Mouse (Mus musculus): ENCODE results near the gene Zswim1. TPM values are rescaled to one million over a fixed set of nuclear protein-coding genes. Genes with fewer than 3 reads are reported as not detected.

The Zswim1 gene
- polyA plus RNA-seq, 1 experiment = 7.7 TPM

- Histone ChIP-seq H3K36me3 (ENCODE audit: control insufficient read depth, insufficient read depth, low read length) (peaks cover 14% of the 10 kb centered on the region), H3K27ac (ENCODE audit: insufficient read depth, low read length) (peak overlapping the region; percentile 15), H3K4me3 (ENCODE audit: extremely low read depth, insufficient read depth, insufficient read length) (no peak overlapping the region), H3K27me3 (ENCODE audit: control insufficient read depth, insufficient read depth, low read length) (no peaks in the 10 kb centered on the region), H3K4me1 (ENCODE audit: control insufficient read depth, insufficient read depth, insufficient read length) (peaks cover 5% of the 10 kb centered on the region; the same call in 1 of the 2 replicates)
- WGBS = 60% methylated on average over 16 of the region's 16 CpGs
- no peak for DNase-seq (ENCODE audit: low read depth in 1 of 2, low spot score in 2 of 2)
- no peak for TF ChIP-seq CTCF (IDR thresholded peaks at IDR 0.05; ENCODE audit: extremely low read depth, insufficient read depth, insufficient read length, insufficient replicate concordance)
- TF ChIP-seq POLR2A (IDR thresholded peaks at IDR 0.05; ENCODE audit: low read depth, low read length) = no peak
Measured at GRCm38 (mm10) chr2:164832032-164832747, 9.7 kb downstream of the Zswim1 start.

DNA sequence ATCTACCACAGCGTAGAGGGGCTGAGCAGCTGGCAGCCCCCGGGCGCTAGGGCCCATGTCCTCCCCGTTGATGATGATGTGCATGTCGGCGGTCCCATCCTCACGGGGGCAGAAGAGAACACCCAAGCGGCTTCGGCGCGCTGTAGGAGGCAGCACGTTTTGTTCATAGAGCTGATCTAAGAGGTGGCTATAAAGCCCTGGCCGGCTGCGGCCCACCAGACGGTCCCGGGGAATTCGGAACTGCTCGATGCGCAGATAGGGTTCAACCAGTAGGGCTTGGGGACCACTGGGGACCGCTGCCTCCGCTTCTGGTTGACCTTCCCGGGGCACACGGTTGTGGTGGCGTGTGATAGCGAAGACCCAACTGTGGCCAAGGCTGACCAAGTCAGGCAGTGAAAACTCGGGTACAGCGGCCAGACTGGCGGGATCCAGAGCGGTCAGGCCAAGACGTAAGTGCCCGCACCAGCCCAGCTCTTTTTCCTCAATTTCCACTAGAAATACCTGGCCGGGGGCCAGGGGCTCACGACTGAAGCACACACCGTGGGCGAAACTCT, 10.3 kb downstream of the Zswim1 start, which contains the start of gene Ctsa:
Gene Ctsa, plus strand, starts transcription at position 126 of the 554 bp plus-strand sequence.
- peak within 1 kb of the TSS; percentile 83 for H3K4me3 ChIP-seq (ENCODE audit: extremely low read depth, insufficient read depth, insufficient read length)
- no peak for TF ChIP-seq POLR2A (IDR thresholded peaks at IDR 0.05; ENCODE audit: low read depth, low read length)
- peak; percentile 70; the same call in 1 of the 2 replicates for TF ChIP-seq CTCF (IDR thresholded peaks at IDR 0.05; ENCODE audit: extremely low read depth, insufficient read depth, insufficient read length, insufficient replicate concordance)
- H3K36me3 ChIP-seq (ENCODE audit: control insufficient read depth, insufficient read depth, low read length) = peaks cover 16% of the 10 kb centered on the region
- under 1% methylated on average over 35 of the region's 35 CpGs for WGBS
- no peaks in the 10 kb centered on the region for H3K27me3 ChIP-seq (ENCODE audit: control insufficient read depth, insufficient read depth, low read length)
- H3K4me1 ChIP-seq (ENCODE audit: control insufficient read depth, insufficient read depth, insufficient read length) = peaks cover 5% of the 10 kb centered on the region; the same call in 1 of the 2 replicates
- peak; percentile 65 to 85 for DNase-seq (ENCODE audit: low read depth in 1 of 2, low spot score in 2 of 2)
- peak within 1 kb of the TSS; percentile 85 for H3K27ac ChIP-seq (ENCODE audit: insufficient read depth, low read length)

DNA sequence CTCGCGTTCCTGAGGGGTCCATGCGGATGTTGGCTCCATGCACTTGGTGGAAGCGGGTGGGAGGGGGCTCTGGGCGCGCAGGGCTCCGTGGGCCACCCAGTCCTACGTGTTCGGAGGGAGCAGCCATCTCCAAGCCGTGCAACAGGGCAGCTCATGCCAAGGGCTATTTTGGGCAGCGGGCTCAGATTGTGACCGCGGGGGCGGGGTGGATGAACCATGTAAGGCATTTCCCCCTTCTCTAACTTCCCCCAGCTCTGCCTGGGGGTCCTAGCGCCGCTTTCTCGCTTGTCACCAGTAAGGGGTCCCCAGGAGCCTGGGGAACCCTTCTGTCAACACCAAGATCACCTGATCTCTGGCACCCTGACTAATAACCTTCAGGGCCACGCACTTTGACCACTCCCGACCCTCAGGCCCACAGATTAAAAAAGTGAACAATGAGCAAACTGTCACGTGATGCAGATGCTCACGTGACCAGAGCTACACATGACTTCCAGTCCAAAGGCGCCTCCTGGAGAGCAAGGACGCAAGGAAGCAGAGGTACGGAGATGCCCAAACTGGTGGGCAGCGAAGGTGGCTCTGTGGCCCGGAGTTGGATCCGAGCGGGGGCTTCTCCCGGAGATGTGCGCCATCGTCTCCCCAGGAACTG, 11.0 kb downstream of the Zswim1 start, which contains the start of gene Neurl2:
Gene Neurl2, minus strand, starts transcription at position 143 of the 646 bp plus-strand sequence.
- Histone ChIP-seq H3K27me3 (ENCODE audit: control insufficient read depth, insufficient read depth, low read length) (no peaks in the 10 kb centered on the region), H3K27ac (ENCODE audit: insufficient read depth, low read length) (peak within 1 kb of the TSS; percentile 85), H3K4me1 (ENCODE audit: control insufficient read depth, insufficient read depth, insufficient read length) (peaks cover 5% of the 10 kb centered on the region; the same call in 1 of the 2 replicates), H3K36me3 (ENCODE audit: control insufficient read depth, insufficient read depth, low read length) (peaks cover 21% of the 10 kb centered on the region), H3K4me3 (ENCODE audit: extremely low read depth, insufficient read depth, insufficient read length) (peak within 1 kb of the TSS; percentile 83)
- WGBS = under 1% methylated on average over 31 of the region's 31 CpGs
- peak; percentile 44; the same call in 1 of the 2 replicates for TF ChIP-seq POLR2A (IDR thresholded peaks at IDR 0.05; ENCODE audit: low read depth, low read length)
- TF ChIP-seq CTCF (IDR thresholded peaks at IDR 0.05; ENCODE audit: extremely low read depth, insufficient read depth, insufficient read length, insufficient replicate concordance) = no peak
- DNase-seq (ENCODE audit: low read depth in 1 of 2, low spot score in 2 of 2) = peak; percentile 79 to 88

GRCm38 (mm10) chr2:164834531-164834930, 12.0 kb downstream of the Zswim1 start:
- Histone ChIP-seq H3K4me3 (ENCODE audit: extremely low read depth, insufficient read depth, insufficient read length) (peak overlapping the region; percentile 83), H3K36me3 (ENCODE audit: control insufficient read depth, insufficient read depth, low read length) (peaks cover 31% of the 10 kb centered on the region), H3K27ac (ENCODE audit: insufficient read depth, low read length) (peak overlapping the region; percentile 85), H3K4me1 (ENCODE audit: control insufficient read depth, insufficient read depth, insufficient read length) (peaks cover 5% of the 10 kb centered on the region; the same call in 1 of the 2 replicates), H3K27me3 (ENCODE audit: control insufficient read depth, insufficient read depth, low read length) (no peaks in the 10 kb centered on the region)
- WGBS = 38% methylated on average over 8 of the region's 8 CpGs
- TF ChIP-seq POLR2A (IDR thresholded peaks at IDR 0.05; ENCODE audit: low read depth, low read length) = no peak
- no peak for TF ChIP-seq CTCF (IDR thresholded peaks at IDR 0.05; ENCODE audit: extremely low read depth, insufficient read depth, insufficient read length, insufficient replicate concordance)
- DNase-seq (ENCODE audit: low read depth in 1 of 2, low spot score in 2 of 2) = no peak

- peaks cover 5% of the 10 kb centered on the region; the same call in 1 of the 2 replicates for H3K4me1 ChIP-seq (ENCODE audit: control insufficient read depth, insufficient read depth, insufficient read length)
- H3K36me3 ChIP-seq (ENCODE audit: control insufficient read depth, insufficient read depth, low read length) = peaks cover 35% of the 10 kb centered on the region
- 95% methylated on average over 4 of the region's 4 CpGs for WGBS
- no peak for DNase-seq (ENCODE audit: low read depth in 1 of 2, low spot score in 2 of 2)
- H3K4me3 ChIP-seq (ENCODE audit: extremely low read depth, insufficient read depth, insufficient read length) = no peak overlapping the region
- H3K27ac ChIP-seq (ENCODE audit: insufficient read depth, low read length) = no peak overlapping the region
- TF ChIP-seq CTCF (IDR thresholded peaks at IDR 0.05; ENCODE audit: extremely low read depth, insufficient read depth, insufficient read length, insufficient replicate concordance) (no peak), POLR2A (IDR thresholded peaks at IDR 0.05; ENCODE audit: low read depth, low read length) (no peak)
- no peaks in the 10 kb centered on the region for H3K27me3 ChIP-seq (ENCODE audit: control insufficient read depth, insufficient read depth, low read length)
Measured at GRCm38 (mm10) chr2:164835164-164835563, 12.7 kb downstream of the Zswim1 start.

DNA sequence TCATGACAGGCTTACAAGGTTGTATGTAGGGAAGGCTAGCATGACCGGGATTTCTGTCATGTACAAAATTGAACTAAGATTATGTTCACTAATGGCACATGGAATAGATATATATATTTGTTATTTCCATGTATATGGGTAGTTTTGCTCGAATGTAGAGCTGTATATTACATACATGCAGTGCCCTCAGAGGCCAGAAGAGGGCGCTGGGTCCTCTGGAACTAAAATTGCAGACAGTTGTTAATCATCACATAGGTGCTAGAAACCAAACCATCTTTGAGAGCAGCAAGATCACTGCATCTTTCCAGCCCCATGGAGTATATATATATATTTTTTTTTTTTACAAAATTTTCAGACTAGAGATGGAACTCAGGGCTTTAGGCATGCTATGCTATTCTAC, 23.3 kb downstream of the Zswim1 start:
- TF ChIP-seq CTCF (IDR thresholded peaks at IDR 0.05; ENCODE audit: extremely low read depth, insufficient read depth, insufficient read length, insufficient replicate concordance) (no peak), POLR2A (IDR thresholded peaks at IDR 0.05; ENCODE audit: low read depth, low read length) (no peak)
- no peak for DNase-seq (ENCODE audit: low read depth in 1 of 2, low spot score in 2 of 2)
- Histone ChIP-seq H3K36me3 (ENCODE audit: control insufficient read depth, insufficient read depth, low read length) (no peaks in the 10 kb centered on the region), H3K27ac (ENCODE audit: insufficient read depth, low read length) (no peak overlapping the region), H3K27me3 (ENCODE audit: control insufficient read depth, insufficient read depth, low read length) (no peaks in the 10 kb centered on the region), H3K4me3 (ENCODE audit: extremely low read depth, insufficient read depth, insufficient read length) (no peak overlapping the region), H3K4me1 (ENCODE audit: control insufficient read depth, insufficient read depth, insufficient read length) (peaks cover 4% of the 10 kb centered on the region; the same call in 1 of the 2 replicates)
- WGBS = 48% methylated on average over 3 of the region's 3 CpGs
